Mouse (Mus musculus): ENCODE results near the gene Ptprg.

Gene Ptprg

GRCm38 (mm10) chr14:12099390-12100333 is 546.3 kb downstream of the Ptprg start:
- no peak for DNase-seq (ENCODE audit: low spot score)

- no peak for DNase-seq (ENCODE audit: low spot score)
Observed at GRCm38 (mm10) chr14:12102389-12103325, 549.3 kb downstream of the Ptprg start.

GRCm38 (mm10) chr14:12104297-12105155 is 551.2 kb downstream of the Ptprg start:
- DNase-seq (ENCODE audit: low spot score), result no peak

- no peak for DNase-seq (ENCODE audit: low spot score)
Observed at GRCm38 (mm10) chr14:12105156-12105430, 551.8 kb downstream of the Ptprg start.

- DNase-seq (ENCODE audit: low spot score), result no peak
Observed at GRCm38 (mm10) chr14:12105593-12105992, 552.3 kb downstream of the Ptprg start.

DNA sequence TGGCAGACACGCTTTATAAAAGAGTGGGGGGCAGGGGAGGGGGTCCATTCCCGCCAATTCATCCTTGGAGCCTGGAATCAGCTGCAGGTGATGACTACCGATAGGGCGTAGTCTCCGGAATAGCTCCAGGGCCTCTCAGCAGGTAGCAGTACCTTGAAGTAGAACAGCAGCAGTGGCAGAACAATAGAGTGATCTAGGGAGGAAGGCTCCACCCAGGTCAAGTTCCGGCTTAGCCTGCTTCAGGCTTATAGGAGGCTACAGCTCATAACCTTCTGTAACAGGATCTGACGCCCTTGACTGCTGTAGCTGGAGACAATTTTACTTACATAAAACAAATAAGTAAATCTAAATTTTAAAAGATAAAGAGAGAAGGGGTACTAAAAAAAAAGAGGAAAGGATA is 554.1 kb downstream of the Ptprg start:
- DNase-seq (ENCODE audit: low spot score), result no peak

GRCm38 (mm10) chr14:12107991-12108390 is 554.7 kb downstream of the Ptprg start:
- DNase-seq (ENCODE audit: low spot score), result no peak

DNA sequence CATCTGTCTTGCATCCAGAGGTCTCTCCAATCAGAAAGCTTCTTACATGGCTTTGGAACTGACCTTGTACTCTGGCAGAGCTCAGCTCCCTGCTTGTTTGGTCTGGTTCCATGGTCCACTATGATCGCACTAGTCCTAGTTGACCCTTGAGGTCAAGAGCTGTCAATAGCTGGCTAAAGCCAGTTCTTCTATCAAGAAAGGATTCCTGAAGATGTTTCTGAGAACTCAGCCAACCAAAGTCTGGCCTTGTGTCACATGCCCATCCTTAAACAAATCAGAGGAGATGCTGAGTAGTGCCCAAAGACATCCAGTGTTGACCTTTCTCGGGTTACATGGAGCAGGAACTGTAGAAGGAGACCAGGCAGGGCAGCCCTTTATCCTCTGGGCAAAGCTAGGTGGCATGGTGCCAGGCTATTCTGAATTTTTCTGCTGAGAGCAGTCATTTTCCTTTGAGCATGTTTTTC is 559.2 kb downstream of the Ptprg start:
- peak; percentile 18 for DNase-seq (ENCODE audit: low spot score)

DNA sequence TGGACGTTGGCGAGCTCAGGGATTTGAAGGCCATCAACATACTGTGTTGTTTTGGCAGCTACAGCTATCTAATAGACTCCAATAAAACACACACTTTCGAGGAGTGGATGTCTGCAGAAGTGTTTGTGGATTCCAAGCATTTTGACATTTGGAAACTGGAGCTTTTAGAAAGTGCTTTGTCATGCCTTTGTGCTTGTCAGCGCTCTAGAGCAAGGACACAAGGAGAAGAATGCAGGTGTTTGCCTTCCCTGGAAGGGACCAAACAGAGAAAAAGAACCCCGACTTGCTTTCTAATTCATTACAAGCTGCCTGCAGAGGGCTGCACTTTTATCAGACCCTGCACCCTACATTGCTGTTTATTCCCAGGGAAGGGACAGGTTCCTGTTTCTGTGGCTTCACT is 560.0 kb downstream of the Ptprg start:
- DNase-seq (ENCODE audit: low spot score), result no peak

GRCm38 (mm10) chr14:12114016-12114415 is 560.7 kb downstream of the Ptprg start:
- no peak for DNase-seq (ENCODE audit: low spot score)

GRCm38 (mm10) chr14:12119260-12119659 is 565.9 kb downstream of the Ptprg start:
- DNase-seq (ENCODE audit: low spot score), result no peak

DNA sequence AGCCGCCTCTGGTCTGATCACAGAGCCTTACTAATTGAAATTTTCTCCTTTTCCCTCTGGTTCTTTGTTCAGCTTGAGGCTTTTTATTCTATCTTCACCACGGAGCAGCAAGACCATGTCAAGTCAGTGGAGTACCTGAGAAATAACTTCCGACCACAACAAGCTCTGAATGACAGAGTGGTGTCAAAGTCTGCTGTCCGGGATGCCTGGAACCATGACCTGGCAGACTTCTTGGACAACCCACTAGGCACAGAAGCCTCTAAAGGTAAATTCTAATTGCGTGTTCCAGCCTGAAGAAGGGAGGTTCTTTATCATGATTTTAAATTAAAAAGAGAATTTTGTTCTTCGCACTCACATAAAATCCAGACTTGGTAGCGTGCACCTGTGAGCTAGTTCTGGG is 568.6 kb downstream of the Ptprg start:
- DNase-seq (ENCODE audit: low spot score), result no peak

- no peak for DNase-seq (ENCODE audit: low spot score)
Observed at GRCm38 (mm10) chr14:12124682-12125081, 571.4 kb downstream of the Ptprg start.

- no peak for DNase-seq (ENCODE audit: low spot score)
Observed at GRCm38 (mm10) chr14:12127951-12128350, 574.6 kb downstream of the Ptprg start.

DNA sequence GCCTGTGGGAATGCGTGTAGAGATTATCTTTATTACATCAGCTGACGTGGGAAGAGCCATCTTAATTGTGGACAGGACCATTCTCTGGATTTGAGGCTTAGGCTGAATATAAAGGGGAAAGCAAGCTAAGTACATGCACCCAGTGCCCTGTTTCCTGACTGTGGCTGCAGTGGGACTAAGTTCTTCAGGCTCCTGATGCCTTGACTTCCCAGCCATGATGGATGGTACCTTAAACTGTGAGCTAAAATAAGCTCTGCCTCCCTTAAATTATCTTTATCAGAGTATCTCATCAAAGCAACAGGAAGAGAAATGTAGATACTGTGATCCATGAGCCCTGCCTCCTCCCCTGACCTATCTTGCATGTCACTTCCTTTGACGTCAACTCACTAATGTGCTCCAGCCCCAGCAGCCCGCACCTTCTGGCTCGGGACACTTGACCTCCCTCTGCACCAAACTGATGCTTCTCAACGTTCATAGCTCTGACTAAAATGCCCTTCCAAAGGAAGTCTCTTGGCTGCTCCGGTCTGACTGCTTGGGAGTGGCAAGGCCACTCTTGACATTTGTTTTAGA is 578.8 kb downstream of the Ptprg start:
- DNase-seq (ENCODE audit: low spot score), result no peak

DNA sequence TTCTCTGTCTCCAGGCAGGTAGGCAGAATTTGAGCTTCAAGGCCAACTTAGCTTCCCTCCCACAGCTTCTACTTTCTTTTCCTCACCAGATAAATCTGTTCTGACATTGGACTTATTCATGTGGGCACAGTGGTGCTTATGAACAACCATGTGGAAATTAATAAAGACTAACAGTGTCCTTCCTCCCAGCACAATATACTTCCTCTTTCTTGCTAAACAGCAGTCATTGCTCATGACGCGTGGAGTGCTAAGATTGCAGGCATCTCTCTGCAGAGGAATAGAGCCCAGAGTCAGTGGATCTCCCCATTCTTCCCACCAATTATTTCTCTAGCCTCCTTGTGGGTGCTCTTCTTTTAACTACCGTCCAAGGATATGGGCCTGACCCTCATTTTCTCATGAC is 579.8 kb downstream of the Ptprg start:
- DNase-seq (ENCODE audit: low spot score), result no peak

- no peak for DNase-seq (ENCODE audit: low spot score)
Observed at GRCm38 (mm10) chr14:12134504-12134903, 581.2 kb downstream of the Ptprg start.

DNA sequence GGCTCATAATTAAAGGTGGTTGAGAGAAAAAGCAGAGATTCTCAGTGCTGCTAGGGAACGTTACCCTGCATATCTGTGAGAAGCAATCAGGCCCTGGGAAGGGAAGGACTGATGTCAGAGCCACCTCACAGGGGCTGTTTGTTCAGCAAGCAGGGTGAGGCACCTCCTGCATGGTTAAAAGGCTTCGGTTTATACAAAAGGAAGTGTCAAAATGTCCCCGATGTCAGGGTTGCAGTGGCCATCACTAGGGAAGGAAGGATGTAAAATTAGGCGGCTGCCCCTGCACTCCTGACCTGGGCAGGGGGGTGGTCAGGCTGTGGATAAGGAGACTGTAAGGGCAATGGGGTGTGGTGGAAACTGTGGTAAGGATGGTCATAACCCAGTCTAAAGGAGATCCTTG is 583.2 kb downstream of the Ptprg start:
- no peak for DNase-seq (ENCODE audit: low spot score)

DNA sequence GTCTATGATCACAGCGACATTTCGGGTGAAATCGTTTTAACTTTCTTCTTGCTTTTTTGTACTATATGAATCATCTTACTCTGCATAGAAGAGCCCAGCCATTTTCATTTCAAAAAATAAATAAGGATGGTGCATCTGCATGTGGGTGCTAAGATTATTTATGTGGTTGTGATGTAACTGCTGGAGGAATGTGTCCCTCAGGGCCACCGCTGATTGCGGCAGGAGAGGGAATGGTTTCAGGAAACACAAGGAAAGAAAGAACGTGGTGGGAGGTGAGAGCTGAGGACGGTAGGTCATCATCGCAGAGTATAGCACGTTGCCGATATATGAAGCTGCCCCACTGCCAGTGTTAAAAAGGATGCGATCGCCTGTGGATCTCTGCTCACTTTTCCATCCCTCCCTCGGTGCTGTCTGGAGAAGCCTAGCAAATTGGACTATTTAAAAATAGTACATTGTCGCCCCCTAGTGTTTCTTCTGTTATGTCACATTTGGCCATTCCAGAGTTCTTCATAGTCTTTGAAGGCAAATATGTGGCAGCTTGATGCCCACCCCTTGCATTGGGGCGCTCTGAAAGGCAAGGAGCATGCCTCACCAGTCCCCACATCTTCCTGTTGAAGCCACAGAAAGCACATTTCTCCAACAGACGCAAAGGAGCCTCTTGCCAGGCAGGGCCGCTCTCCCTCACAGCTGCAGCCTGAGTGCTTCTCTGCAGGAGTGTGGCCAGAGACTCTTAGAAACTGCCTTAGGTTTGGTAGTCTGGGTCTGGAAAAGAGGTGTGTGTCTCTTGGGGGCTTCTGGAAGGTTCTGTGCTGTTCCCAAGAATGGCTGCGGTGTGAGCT is 586.5 kb downstream of the Ptprg start:
- no peak for DNase-seq (ENCODE audit: low spot score)

DNA sequence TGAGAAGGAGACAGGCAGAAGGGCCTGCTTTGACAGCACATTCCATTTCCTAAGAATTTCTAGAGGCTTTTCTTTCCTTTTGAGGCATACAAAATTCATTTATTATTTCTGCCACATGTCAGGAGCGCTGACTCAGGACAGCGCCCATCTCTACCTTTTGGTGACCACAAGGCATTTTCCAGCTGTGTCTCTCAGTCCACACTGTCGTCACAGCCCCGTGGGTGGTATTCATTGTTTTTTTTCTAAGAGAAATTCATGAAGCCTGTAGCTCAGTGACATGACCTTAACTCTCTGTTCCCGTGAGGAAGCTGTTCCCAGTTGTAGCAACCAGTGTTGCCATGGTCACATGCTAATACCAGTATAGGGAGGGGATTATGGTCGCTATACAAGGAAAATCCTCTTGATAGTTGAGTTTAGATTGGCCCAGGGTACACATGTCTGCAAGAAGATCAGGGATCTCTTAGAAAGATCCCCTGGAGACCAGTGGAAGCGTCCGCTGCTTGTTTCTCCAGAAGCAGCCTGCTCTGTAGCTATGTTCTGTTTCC is 590.7 kb downstream of the Ptprg start:
- no peak for DNase-seq (ENCODE audit: low spot score)
